Mouse (Mus musculus): ENCODE data around the gene Clcc1. TPM values are rescaled to one million over a fixed set of nuclear protein-coding genes. Genes with fewer than 3 reads are reported as not detected.

Clcc1 gene
- polyA plus RNA-seq, 1 experiment from 2014 or later = 63.3 TPM

Other genes starting within 250 kb of the Clcc1 start
- 2.7 and 3.9 TPM in 2 replicates for gene Celsr2, start 238.4 kb upstream of the Clcc1 start, polyA plus RNA-seq (2015; fragmentation: Nextera tagmentation; extraction: Ambion mirVana)
- gene Sars, start 208.7 kb upstream of the Clcc1 start, polyA plus RNA-seq (2015; fragmentation: Nextera tagmentation; extraction: Ambion mirVana) = 82.7 and 87.2 TPM in 2 replicates
- gene 1700013F07Rik, start 119.8 kb upstream of the Clcc1 start, polyA plus RNA-seq (2015; fragmentation: Nextera tagmentation; extraction: Ambion mirVana) = 0.41 and 0.46 TPM in 2 replicates
- 1.9 and 2.9 TPM in 2 replicates for gene 5330417C22Rik, start 117.4 kb upstream of the Clcc1 start, polyA plus RNA-seq (2015; fragmentation: Nextera tagmentation; extraction: Ambion mirVana)
- 30.8 and 33.3 TPM in 2 replicates for gene Tmem167b, start 91.4 kb upstream of the Clcc1 start, polyA plus RNA-seq (2015; fragmentation: Nextera tagmentation; extraction: Ambion mirVana)
- 26.6 and 29.9 TPM in 2 replicates for gene Taf13, start 82.2 kb upstream of the Clcc1 start, polyA plus RNA-seq (2015; fragmentation: Nextera tagmentation; extraction: Ambion mirVana)
- gene Wdr47, start 62.6 kb upstream of the Clcc1 start, polyA plus RNA-seq (2015; fragmentation: Nextera tagmentation; extraction: Ambion mirVana) = 6.7 and 7.1 TPM in 2 replicates
- 28.9 and 31.5 TPM in 2 replicates for gene Gpsm2, start 68.4 kb downstream of the Clcc1 start, polyA plus RNA-seq (2015; fragmentation: Nextera tagmentation; extraction: Ambion mirVana)
- 0.10 TPM in 1 of 2 replicates, not detected in the other for gene Aknad1, start 85.7 kb downstream of the Clcc1 start, polyA plus RNA-seq (2015; fragmentation: Nextera tagmentation; extraction: Ambion mirVana)
- gene Stxbp3, start 186.6 kb downstream of the Clcc1 start, polyA plus RNA-seq (2015; fragmentation: Nextera tagmentation; extraction: Ambion mirVana) = 32.2 and 33.1 TPM in 2 replicates
- gene Fndc7, start 236.1 kb downstream of the Clcc1 start, polyA plus RNA-seq (2015; fragmentation: Nextera tagmentation; extraction: Ambion mirVana) = 0.10 and 0.21 TPM in 2 replicates

All from heart, embryonic 16.5 days (tissue).